Mouse (Mus musculus) megakaryocyte progenitor cell, adult 5-6 weeks (primary cell): Measurements from ENCODE around the gene Runx1. TPM values are rescaled to one million over a fixed set of nuclear protein-coding genes. Genes with fewer than 3 reads are reported as not detected.

Experiments used
- ATAC-seq: replicated peaks from 2 replicates; pipeline ENCODE4 v1.8.0; 2016; ENCODE audit warnings: mild to moderate bottlenecking, moderate TSS enrichment, inconsistent platforms; ENCODE audit not compliant: poor library complexity
- total RNA-seq, 2 experiments: library from RNA; stranded (forward) in 1 of 2; stranded (reverse) in 1 of 2; fragments of 157-497, 149-512 nt in 1 of 2; fragments of 200-1000 nt in 1 of 2; gene quantifications; 2 replicates each; pipeline versions ENCODE4 v1.2.3 to v1.2.4; 2015 to 2017

Runx1 gene
- total RNA-seq, 2 experiments from 2014 or later, result 51.3 to 107 TPM

DNA sequence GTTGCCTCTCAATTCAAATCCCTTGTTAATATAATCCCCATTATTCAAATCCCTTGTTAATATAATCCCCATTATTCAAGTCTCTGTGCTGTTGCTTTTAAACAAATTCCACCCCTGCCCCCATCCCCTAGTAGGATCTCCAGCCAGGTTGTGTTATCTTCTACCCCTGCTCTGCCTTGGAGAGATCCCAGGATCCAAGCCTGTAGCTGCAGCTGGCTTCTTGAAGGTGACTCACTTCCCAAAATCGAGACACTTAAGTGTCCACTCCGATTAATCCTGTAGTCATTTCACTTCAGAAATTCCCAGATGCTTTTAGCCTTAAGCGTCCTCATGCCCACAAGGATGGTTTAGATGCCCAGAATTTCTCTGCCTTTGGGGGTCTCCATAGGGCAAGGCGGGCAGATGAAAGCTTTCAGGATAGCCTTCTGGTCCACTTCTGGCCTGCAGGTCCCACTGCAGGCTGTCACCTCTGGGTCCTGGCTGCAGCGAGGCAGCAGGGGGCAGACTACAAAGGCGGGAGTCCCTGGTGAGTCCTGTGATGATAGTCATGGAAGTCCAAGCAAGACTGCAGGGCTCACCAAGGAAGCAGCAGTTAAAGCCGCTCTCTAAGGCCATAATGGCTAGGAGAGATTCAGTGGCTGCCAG is 1.8 kb upstream of the Runx1 start:
- ATAC-seq, result 0 out of 2 replicates have a peak, but pooled peaks have one; percentile 14

DNA sequence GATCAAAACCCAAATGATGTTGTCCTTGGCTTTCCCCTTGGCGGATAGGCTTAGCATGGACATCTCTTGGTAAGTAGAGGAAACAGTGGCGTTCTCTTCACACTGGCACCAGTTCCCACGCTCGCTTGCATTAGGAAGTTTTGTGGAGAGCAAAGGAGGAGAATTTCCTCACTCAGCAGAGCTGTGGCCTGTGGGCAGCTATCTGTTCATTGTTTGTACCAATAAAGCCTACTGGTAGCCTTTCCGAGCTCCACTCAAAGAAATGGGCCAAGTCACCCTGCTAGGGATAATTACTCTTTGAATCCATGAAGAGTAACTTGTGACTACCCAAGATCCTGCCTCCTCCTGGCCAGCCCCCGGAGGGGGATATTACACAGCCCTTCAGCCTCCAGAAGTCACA is 734 bp upstream of the Runx1 start:
- no peak for ATAC-seq

- ATAC-seq, result 0 out of 2 replicates have a peak, but pooled peaks have one; percentile 6
Measured at GRCm38 (mm10) chr16:92825204-92825843, 625 bp downstream of the Runx1 start.

- no peak for ATAC-seq
Measured at GRCm38 (mm10) chr16:92824723-92825203, 1.2 kb downstream of the Runx1 start.

- ATAC-seq, result no peak
Measured at GRCm38 (mm10) chr16:92824003-92824722, 1.8 kb downstream of the Runx1 start.

GRCm38 (mm10) chr16:92823381-92823862 is 2.5 kb downstream of the Runx1 start:
- ATAC-seq, result no peak

DNA sequence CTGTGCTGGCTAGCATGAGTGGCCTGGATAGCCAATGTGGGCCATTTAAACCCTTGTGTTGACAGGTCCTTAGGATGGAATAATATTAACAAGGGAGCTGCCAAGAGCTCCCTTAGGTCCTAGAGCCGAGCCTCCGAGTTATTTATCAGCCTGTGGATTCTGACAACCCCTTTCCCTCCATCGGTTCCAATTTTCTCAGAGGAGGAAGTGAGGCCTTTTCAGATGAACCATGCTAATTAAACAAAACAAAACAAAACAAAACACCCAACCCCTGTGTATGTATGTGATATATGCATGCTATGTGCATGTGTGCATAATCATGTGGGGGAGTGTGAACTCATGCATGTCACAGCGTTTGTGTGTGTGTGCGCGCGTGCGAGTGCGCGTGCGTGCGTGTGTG is 3.3 kb downstream of the Runx1 start:
- ATAC-seq, result no peak

- peak; percentile 52 for ATAC-seq
Measured at GRCm38 (mm10) chr16:92821938-92822629, 3.9 kb downstream of the Runx1 start.

GRCm38 (mm10) chr16:92821596-92821937 is 4.4 kb downstream of the Runx1 start:
- ATAC-seq, result no peak

DNA sequence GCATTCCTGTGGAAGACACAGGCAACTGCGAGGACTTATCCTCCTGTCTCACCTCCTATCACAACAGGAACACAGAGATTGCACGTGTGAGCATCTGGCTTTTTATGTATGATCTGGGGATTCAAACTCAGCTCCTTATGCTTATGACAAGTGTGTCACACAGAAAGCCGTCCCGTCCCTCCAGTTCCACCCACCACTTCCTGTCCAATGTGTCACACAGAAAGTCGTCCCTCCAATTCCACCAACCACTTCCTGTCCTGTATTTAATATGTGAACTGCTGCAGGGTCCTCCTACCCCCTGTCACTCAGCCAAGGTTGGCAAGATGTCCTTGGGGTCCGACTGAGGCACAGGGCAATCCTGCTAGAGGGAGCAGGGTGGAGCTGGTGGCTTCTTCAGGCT is 5.5 kb downstream of the Runx1 start:
- ATAC-seq, result no peak

- peak; percentile 38 for ATAC-seq
Measured at GRCm38 (mm10) chr16:92818480-92819269, 7.3 kb downstream of the Runx1 start.

DNA sequence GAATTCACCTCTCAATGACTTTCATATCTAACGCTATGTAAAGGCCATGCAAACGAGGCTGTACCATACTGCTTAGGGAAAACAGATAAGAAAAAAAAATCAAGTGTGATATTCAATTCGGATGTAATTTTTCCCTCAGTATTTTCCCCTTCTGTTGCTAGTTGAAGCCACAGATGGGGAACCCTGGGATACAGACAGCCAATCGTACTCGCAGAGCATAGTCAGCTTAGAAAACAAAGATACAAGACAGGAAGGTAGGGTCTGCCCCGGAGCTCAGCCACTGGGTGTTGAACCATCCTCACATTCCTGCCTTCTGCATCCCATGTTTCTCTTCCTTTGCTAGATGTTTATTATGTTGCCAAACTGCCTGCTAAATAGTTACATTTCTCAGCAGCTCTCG is 9.9 kb downstream of the Runx1 start:
- no peak for ATAC-seq

GRCm38 (mm10) chr16:92815195-92815527 is 10.8 kb downstream of the Runx1 start:
- ATAC-seq, result no peak

DNA sequence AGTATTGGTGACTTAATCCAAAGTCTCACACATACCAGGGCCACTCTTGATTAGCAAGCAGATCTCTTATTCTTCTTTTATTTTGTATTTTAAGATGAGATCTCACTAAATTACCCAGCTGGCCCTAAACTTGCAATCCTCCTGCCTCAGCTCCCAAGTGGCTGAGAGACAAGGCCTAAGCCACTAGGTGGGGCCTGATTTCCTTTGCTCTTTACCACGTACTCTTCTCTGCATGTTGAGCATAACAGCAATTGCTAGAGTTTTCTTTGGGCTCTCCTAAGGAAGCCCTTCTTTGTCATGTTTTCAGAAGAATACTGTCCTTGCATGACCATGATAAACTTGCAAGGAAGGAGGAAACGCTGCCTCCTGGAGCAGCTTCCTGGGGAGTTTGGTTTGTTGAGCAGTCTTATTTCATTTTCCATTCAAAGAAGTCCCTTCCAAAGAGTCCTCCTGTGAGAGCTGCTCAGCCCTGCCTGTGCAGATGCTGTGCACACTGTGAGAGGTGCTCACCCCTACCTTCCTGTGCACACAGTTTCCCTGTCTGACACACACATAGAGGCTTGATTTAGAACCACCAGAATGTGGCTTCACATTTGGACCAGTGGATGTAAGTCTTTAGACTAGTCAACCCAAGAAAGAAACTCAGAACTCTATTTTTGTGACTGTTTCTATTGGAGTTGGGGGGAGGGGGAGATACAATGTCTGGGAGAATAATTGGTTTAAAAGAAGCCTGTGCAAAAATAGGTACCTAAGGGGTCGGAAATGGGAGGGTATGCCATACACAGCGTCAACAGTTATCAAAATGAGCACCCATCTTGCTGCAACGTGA is 11.4 kb downstream of the Runx1 start:
- no peak for ATAC-seq

- ATAC-seq, result peak; percentile 16; the same call in 1 of the 2 replicates
Measured at GRCm38 (mm10) chr16:92812405-92812804, 13.5 kb downstream of the Runx1 start.

DNA sequence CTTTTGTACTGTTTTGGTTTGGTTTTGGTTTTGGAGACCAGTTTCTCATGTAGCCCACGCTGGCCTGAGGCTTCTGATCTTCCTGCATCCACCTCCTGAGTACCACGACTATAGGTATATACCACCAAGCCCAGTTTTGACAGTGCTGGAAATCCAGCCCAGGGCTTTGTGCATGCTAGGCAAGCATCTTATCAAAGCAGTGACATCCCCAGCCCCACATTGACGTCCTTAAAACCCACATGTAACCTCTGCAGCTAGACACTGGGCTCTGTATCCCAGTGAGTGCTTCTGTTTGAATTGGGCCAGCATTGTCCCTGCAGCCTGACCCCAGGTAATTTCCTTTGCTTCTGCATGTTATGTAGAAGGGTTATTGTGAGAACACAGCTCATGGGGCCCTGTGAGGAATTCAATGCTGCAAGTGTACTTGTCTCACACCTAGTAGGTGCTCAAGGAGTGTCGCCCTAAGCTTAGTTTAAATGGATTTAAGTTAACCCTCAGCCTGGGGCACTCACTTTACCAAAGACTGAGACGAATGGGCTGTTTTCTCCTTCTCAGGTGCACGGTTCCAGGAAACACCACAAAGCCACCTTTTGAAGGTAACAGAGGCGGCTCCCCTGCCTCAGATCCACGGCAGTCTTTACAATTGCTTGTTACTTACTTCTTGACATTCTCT is 15.2 kb downstream of the Runx1 start:
- ATAC-seq, result no peak

- 0 out of 2 replicates have a peak, but pooled peaks have one; percentile 6 for ATAC-seq
Measured at GRCm38 (mm10) chr16:92807772-92808171, 18.2 kb downstream of the Runx1 start.

DNA sequence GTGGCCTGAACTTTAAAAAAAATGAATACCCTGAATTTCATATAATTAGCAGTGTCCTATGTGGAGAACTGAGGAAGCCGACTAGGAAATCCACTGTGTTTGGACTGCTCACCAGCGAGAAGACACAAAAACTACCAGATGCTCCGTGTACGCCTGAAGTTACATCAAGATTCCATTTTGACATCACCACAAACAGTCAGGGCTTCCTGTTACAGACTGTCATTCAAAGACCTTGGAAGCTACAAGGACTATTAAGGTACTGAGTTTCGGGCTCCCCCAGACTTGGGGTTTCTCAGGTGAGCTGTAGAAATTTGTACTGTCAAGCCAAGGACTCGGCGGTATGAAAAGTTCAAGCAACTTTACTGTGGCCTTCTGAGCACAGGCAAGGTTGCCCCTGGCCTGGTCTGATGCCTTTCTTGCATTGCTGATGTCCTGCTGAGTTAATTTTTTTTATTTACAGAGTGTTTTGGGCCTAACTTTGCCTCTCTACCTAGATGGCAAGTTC is 22.8 kb downstream of the Runx1 start:
- ATAC-seq, result no peak

DNA sequence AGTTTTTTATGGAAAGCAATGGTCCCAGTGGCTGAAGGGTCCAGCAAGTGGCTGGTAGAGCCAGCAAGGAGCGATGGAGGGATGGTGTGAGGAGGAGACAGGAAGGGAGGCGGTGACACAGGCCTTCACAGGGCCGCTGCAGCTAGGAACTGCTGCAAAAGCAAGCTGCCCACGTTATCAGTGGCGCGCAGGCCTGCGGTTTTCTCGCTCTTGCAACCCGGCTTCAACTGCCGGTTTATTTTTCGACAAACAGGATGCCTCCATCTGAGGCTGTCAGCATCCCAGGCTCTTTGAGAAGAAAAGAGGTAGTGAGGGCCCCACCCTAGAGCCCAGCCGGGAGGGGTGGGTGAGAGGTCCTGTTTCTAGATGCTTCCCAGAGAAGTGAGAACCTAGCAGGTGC is 24.4 kb downstream of the Runx1 start:
- ATAC-seq, result peak; percentile 79
